Mouse (Mus musculus) adrenal gland, postnatal 14 days (tissue): ENCODE data around the gene Bpi. TPM values are rescaled to one million over a fixed set of nuclear protein-coding genes. Genes with fewer than 3 reads are reported as not detected.
A peak's percentile ranks its signal among the peaks of the same experiment; 100 is the strongest.

Experiments
- DNase-seq: peaks from one replicate; pipeline ENCODE4 v3.0.0; 2021; ENCODE audit warnings: mixed read lengths
- total RNA-seq: library from RNA; stranded (reverse); gene quantifications from 2 replicates; pipeline ENCODE4 v1.2.3, GENCODE M21; 2021

Gene Bpi
- total RNA-seq, 1 experiment from 2014 or later, result not detected

GRCm38 (mm10) chr2:158242170-158242896 is 15.6 kb upstream of the Bpi start:
- peak; percentile 50 for DNase-seq

- peak; percentile 45 for DNase-seq
Observed at GRCm38 (mm10) chr2:158243129-158243870, 14.6 kb upstream of the Bpi start.

- no peak for DNase-seq
Observed at GRCm38 (mm10) chr2:158245072-158245817, 12.6 kb upstream of the Bpi start.

GRCm38 (mm10) chr2:158247852-158248251 is 10.0 kb upstream of the Bpi start:
- DNase-seq, result no peak

GRCm38 (mm10) chr2:158248318-158248717 is 9.6 kb upstream of the Bpi start:
- DNase-seq, result peak; percentile 73

GRCm38 (mm10) chr2:158250558-158250957 is 7.3 kb upstream of the Bpi start:
- DNase-seq, result no peak

- DNase-seq, result peak; percentile 50
Observed at GRCm38 (mm10) chr2:158253806-158254205, 4.1 kb upstream of the Bpi start.

GRCm38 (mm10) chr2:158256894-158257293 is 1.0 kb upstream of the Bpi start:
- peak; percentile 65 for DNase-seq

GRCm38 (mm10) chr2:158258781-158259180 is 887 bp downstream of the Bpi start:
- peak; percentile 85 for DNase-seq

- no peak for DNase-seq
Observed at GRCm38 (mm10) chr2:158259498-158259897, 1.6 kb downstream of the Bpi start.

GRCm38 (mm10) chr2:158264877-158265276 is 7.0 kb downstream of the Bpi start:
- DNase-seq, result no peak

- no peak for DNase-seq
Observed at GRCm38 (mm10) chr2:158270017-158270416, 12.1 kb downstream of the Bpi start.

- DNase-seq, result no peak
Observed at GRCm38 (mm10) chr2:158273646-158274045, 15.8 kb downstream of the Bpi start.

- peak; percentile 30 for DNase-seq
Observed at GRCm38 (mm10) chr2:158275349-158275748, 17.5 kb downstream of the Bpi start.

GRCm38 (mm10) chr2:158275811-158276210 is 17.9 kb downstream of the Bpi start:
- DNase-seq, result no peak

- DNase-seq, result peak; percentile 77
Observed at GRCm38 (mm10) chr2:158276451-158276850, 18.6 kb downstream of the Bpi start.

GRCm38 (mm10) chr2:158276878-158277277 is 19.0 kb downstream of the Bpi start:
- DNase-seq, result no peak

GRCm38 (mm10) chr2:158279656-158280055 is 21.8 kb downstream of the Bpi start:
- no peak for DNase-seq

- no peak for DNase-seq
Observed at GRCm38 (mm10) chr2:158281497-158282205, 23.8 kb downstream of the Bpi start.

GRCm38 (mm10) chr2:158283136-158283535 is 25.2 kb downstream of the Bpi start:
- no peak for DNase-seq

GRCm38 (mm10) chr2:158283771-158284170 is 25.9 kb downstream of the Bpi start:
- no peak for DNase-seq

GRCm38 (mm10) chr2:158284571-158284970 is 26.7 kb downstream of the Bpi start:
- DNase-seq, result peak; percentile 80
